Mouse (Mus musculus) liver, embryonic 14.5 days (tissue): ENCODE results near the gene Abca9.

Experiments used
- CTCF ChIP-seq: IDR thresholded peaks from 2 replicates; pipeline ENCODE4 v1.5.1; 2016; ENCODE audit warnings: antibody characterized with exemption, low read depth, control low read depth
- EP300 ChIP-seq: IDR thresholded peaks from 2 replicates; pipeline ENCODE4 v1.6.1; 2016; ENCODE audit warnings: antibody characterized with exemption, low read depth

- TF ChIP-seq EP300, result no peak
- TF ChIP-seq CTCF, result no peak
These were observed 30.9 kb upstream of the Abca9 start for GRCm38 (mm10) chr11:110198882-110199281.
